Mouse (Mus musculus): Measurements from ENCODE around the gene Actg2.
A peak's percentile ranks its signal among the peaks of the same experiment; 100 is the strongest.

Gene Actg2

GRCm38 (mm10) chr6:83478217-83478616 is 57.8 kb downstream of the Actg2 start:
- no peak for DNase-seq

DNA sequence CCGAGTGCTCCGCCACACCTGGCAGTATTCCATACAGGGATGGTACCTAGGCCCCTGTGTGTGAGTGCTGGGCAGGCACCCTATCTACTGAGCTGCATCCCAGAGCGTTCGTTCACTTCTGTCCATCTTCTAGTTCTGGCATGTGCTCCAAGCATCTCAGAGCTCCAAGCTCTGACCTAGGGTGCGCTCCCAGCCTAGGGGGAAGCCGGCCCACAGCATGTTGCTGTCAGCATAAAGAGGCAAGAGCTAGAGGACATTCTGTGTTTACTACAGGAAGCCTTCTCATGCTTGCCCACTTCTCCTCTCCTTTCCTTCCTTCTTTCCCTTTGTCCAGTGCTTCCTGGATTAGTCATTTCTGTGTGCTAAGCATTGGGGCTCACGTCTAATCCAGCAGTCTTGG is 60.6 kb downstream of the Actg2 start:
- DNase-seq = no peak

- DNase-seq = peak; percentile 81
Measured at GRCm38 (mm10) chr6:83473240-83473639, 62.8 kb downstream of the Actg2 start.

DNA sequence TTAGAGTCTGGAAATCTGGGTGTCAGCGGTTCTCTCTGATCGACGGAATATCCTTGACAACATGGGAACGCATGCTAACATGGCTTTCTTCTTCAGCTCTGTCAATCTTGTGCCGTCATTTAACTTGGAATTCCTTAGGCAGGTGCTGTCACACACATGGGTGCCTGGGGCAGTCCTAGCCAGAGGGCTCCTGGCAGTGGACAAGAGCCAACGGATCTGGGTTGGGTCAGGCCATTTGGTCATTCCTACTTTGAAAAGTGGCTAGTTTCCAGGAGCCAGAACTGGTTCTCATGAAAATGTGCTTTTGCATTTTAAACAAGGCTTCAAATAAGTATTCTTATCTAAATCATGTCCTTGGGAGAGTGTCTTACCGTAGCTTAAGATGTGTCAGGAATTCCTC is 64.3 kb downstream of the Actg2 start:
- no peak for DNase-seq

GRCm38 (mm10) chr6:83464011-83464410 is 72.1 kb downstream of the Actg2 start:
- DNase-seq = no peak
